Mouse (Mus musculus) inflammation-experienced regulatory T-cells, adult 6 months (primary cell): ENCODE results near the gene Haus4. TPM values are rescaled to one million over a fixed set of nuclear protein-coding genes. Genes with fewer than 3 reads are reported as not detected.

Experiments used
- ATAC-seq: one replicate; pipeline ENCODE4 v1.8.0; 2017
- polyA plus RNA-seq, 3 experiments: library from polyadenylated mRNA; unstranded; fragments of 100-300 nt; shearing (Covaris generic); gene quantifications; one replicate each; pipeline ENCODE4 v1.2.1; 2017

Gene Haus4
- polyA plus RNA-seq, 3 experiments from 2014 or later, result 24.6 to 39.7 (median 31.6) TPM

DNA sequence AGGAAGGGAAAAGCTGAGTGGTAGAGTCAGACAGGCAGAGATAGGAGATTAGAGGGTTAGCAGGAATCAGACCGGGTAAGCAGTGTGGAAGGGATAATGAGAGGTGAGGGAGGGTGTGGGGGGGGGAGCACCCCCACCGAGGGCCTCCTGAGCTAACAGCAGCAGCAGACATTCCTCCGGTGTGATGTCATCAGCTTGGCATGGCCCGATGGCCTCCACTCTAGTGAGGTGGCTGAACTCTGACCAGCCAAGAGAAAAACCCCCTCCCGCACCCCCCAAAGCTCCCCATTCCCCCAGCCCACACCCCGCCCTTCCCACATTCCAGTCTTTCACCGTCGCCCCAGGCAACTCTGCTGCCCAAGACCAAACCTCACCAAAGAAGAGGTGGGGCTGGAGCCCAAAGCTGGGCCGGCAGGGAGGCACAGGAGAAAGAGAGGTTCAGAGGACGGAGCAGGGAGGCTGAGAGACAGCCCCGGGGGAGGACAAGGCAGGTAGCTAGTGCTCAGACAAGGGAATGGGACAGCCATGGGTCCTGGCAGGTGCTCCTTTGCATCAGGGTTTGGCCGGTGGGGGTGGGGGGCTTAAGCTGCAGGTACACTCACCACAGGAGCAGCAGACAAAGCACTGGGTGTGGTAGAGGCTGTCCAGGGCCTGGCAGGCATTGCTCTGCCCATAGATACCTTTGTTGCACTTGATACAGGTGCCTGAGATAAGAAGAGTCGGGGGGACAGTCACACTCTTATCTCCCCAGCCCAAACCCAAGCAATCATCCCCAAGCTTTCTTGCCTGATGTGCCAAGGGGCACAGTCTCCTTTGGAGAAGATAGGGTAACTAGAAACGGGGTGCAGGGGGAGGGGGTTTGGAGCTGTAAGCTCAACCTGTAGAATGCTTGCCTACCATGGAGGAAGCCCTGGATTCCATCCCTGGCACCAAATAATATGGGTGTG is 18.6 kb upstream of the Haus4 start:
- ATAC-seq, result no peak

- no peak for ATAC-seq
These were observed 17.7 kb upstream of the Haus4 start for GRCm38 (mm10) chr14:54572122-54572521.

GRCm38 (mm10) chr14:54569451-54570392 is 15.3 kb upstream of the Haus4 start:
- no peak for ATAC-seq

- ATAC-seq, result no peak
These were observed 14.4 kb upstream of the Haus4 start for GRCm38 (mm10) chr14:54568694-54569414.

- ATAC-seq, result no peak
These were observed 6.3 kb upstream of the Haus4 start for GRCm38 (mm10) chr14:54560527-54561242.

GRCm38 (mm10) chr14:54557330-54557729 is 2.9 kb upstream of the Haus4 start:
- no peak for ATAC-seq

- ATAC-seq, result peak; percentile 39
These were observed 902 bp downstream of the Haus4 start for GRCm38 (mm10) chr14:54553454-54553974.

DNA sequence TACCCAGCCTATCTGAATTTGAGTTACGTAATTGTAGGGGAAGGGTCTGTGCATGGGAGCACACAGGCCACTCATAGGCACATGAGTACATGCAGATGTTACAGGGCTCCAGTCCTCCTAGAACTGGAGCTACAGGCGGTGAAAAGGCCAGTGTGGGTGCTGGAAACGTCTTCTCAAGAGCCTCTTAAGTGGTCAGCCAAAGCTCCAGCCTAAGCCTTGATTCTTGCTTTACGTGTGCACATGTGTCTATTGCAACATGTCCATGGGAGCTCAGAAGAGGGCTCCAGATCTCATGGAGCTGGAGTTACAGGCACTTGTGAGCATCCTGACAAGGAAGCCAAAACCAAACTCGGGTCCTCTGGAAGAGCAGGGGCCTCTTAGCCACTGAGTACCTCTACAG is 9.7 kb downstream of the Haus4 start:
- no peak for ATAC-seq

DNA sequence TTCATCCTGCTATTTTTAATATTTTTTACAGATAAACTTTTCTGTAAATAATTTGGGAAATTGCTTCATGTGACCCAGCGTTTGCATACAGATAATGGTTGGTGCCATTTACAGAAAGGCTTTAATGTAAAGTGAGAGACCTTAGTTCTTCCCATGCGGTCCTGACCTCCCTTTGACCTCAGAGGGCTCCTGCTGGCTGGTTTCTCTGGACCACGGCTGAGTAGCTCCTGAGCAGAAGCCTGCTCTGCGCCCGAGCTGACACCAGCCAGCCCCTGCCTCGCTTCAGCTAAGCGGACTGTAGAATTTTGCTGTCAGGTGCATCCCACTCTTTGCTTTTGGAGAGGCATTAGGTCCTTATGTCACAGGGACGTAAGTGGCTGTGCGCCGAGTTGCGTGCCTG is 13.6 kb downstream of the Haus4 start:
- ATAC-seq, result no peak

- no peak for ATAC-seq
These were observed 15.8 kb downstream of the Haus4 start for GRCm38 (mm10) chr14:54538580-54538979.

- ATAC-seq, result peak; percentile 76
These were observed 25.8 kb downstream of the Haus4 start for GRCm38 (mm10) chr14:54528446-54529111.

DNA sequence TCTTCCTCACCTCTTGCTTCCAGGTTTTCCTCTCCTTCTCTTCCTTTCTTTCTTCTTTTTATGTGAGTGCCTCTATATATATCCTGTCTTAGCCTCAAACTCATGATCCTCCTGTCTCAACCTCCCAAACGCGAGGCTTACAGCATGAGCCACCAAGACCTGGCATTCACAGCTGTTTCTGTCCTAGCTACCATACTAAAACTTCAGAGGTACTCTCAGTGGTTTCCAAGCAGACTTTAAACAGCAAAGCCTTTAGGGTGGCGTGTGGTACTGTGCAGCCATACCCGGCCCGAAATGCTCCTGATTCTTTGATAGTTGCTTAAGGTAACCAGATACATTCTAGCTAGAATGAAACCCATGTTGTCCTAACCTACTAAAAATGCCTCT is 26.4 kb downstream of the Haus4 start:
- no peak for ATAC-seq

GRCm38 (mm10) chr14:54527227-54528006 is 27.0 kb downstream of the Haus4 start:
- ATAC-seq, result no peak

DNA sequence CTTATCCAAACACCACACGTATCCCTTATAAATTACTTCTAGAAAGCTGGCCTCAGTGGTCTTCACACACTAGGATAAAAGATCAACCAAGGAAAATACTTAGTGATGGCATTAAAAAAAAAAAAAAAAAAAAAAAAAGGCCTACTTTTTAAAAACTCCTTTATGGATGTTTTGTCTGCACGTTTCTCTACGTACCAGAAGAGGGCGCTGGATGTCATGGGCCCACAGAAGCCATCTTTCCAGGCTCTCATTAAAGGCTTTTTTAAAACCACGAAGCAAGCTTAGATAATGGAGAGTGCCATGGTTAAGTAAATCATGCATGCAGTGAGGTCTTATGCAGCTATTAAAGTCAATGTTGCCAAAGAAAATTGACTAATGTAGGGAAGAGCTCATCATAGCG is 30.8 kb downstream of the Haus4 start:
- ATAC-seq, result no peak

- no peak for ATAC-seq
These were observed 37.6 kb downstream of the Haus4 start for GRCm38 (mm10) chr14:54516710-54517310.

DNA sequence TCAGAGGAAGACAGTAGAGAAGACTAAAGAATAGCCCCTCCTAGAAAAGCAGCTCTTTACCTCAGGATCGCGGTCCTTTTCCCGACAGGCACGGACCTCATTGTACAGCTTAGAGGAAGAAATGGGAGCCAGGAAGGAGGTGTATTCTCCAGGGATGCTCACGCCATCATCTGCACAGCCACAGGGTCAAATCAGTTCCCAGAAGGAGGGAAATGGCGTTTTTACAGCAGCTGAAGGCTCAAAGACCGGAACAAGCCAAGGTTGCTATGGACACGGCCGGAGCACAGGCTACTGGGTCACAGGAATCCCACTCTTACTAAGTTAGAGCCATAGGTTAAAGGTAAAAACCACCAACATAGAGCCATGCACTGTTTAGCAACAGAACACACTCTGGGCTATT is 44.6 kb downstream of the Haus4 start:
- no peak for ATAC-seq

- no peak for ATAC-seq
These were observed 51.3 kb downstream of the Haus4 start for GRCm38 (mm10) chr14:54503092-54503491.

GRCm38 (mm10) chr14:54501365-54501764 is 53.1 kb downstream of the Haus4 start:
- no peak for ATAC-seq

DNA sequence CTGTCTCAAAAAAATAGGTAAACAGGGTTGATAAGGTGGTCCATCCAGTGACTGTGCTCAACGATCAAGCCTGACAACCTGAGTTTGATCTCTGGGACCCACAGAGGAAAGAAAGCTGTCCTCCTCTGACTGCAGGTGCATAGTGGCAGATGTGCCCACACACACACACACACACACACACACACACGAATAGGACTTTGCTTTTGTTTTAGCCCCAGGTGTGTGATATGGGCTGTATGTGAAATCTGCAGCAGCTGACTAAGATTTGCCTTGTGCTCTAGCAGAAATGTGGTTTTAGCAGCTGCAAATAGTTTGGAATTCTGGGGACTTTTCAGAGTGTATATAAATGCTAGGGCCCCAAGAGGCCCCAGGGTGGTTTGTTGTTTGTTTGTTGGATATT is 55.1 kb downstream of the Haus4 start:
- ATAC-seq, result no peak

GRCm38 (mm10) chr14:54496706-54497105 is 57.7 kb downstream of the Haus4 start:
- ATAC-seq, result no peak
